Mouse (Mus musculus): Measurements from ENCODE around the gene Slc25a13.

The Slc25a13 gene

DNA sequence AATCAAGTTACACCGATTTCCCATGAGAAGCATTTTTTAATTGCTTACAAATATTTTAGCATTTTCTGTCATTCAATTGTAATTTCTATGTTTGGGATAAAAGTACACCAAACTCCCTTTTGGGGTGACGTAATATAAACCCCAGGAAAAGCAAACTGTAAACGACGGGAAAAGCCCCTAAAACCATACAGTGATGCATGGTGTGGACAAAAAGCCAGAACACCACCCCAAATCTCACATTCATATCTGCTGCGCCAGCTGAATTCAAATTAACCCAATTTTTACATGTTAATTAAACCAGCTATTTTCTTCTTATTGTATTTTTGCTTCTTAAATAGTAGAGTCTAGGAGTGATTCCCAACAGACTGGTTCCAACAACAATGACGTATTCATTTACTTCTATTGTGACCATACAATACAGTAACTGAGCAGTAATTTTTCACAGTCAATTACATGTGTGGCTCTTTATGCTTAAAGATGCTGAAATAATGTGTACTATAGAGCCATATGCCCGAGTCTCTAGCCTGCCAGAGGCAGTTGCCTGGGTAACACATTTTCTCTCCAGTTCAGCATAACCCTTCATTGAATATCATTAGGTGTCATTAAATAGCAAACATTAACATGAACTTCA is 53.9 kb downstream of the Slc25a13 start:
- no peak for DNase-seq

DNA sequence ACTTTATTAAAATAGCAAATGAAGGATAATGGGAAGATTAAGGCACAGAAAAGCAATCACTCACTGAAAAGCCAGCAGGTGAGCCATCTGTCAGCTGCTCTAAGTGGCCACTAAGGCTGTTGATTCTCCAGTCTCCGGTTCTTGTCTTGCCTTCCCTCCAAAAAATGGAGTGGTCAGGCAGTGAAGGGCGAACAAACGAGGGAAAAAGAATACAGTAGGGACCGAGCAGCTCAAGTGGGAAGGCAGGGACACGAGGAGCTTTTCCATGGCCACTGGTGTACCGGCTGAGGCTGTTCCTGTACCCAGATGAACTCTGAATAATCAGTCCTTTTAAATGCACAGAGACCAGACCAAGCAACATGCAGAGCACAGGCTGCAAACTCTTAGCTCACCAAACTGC is 54.8 kb downstream of the Slc25a13 start:
- DNase-seq: no peak

DNA sequence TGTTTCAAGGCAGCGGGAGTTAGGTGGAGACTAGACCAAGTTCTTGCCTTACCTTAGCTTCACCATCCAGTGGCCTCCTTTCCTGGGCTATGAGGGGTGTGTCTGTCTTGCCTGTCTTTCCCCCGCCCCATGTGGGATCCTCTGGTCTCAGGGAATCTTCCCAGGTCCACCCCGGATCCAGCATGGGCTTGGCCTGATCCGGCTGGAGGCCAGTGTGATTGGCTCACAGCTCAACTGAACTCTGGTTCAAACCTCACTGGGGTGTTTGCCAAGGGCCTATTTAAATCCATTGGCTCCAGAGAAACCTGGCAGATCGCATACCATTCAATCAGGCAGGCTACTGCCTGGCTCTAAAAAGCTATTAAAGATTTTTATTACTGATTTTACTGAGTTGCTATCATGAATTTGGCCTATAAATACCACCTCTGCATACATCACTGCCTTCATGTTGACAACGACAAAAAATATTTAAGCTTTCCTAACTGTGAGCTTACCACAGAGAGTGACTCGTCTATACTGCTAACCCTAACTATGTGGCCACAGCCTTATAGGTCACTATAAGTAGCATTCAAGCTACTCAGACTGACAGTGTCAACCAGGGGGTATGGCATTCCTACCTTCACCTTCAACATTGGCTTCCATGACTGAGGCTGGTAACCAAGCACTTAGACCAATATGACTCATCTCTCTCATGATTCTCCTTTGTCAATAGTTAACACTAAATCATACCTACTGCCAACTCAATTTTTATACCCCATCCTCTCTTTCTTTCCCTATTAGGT is 56.1 kb downstream of the Slc25a13 start:
- no peak for DNase-seq

- DNase-seq: no peak
Measured at GRCm38 (mm10) chr6:6159221-6159859, 57.6 kb downstream of the Slc25a13 start.

GRCm38 (mm10) chr6:6153426-6153825 is 63.5 kb downstream of the Slc25a13 start:
- DNase-seq: no peak

- DNase-seq: no peak
Measured at GRCm38 (mm10) chr6:6150811-6151210, 66.2 kb downstream of the Slc25a13 start.

GRCm38 (mm10) chr6:6149751-6150150 is 67.2 kb downstream of the Slc25a13 start:
- DNase-seq: no peak

- peak; percentile 23 for DNase-seq
Measured at GRCm38 (mm10) chr6:6149329-6149728, 67.6 kb downstream of the Slc25a13 start.

DNA sequence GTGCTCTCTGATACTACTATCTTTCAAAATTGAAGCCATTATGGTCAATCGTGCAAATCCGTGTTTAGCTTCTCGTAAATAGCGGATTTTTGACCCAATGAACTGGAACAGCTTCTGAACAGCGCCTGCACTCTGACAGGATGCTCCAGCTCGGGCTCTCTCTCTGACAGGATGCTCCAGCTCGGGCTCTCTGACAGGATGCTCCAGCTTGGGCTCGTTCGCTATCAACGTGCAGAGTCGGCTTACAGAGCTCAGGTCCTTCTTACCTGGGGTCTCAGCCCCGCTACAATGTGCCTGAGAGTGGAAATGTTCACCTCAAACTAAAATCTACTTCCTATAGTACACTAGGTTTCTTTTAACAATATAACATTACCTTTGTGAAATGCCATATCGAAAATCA is 71.6 kb downstream of the Slc25a13 start:
- no peak for DNase-seq

GRCm38 (mm10) chr6:6143525-6143924 is 73.4 kb downstream of the Slc25a13 start:
- no peak for DNase-seq

- DNase-seq: no peak
Measured at GRCm38 (mm10) chr6:6140370-6140769, 76.6 kb downstream of the Slc25a13 start.

DNA sequence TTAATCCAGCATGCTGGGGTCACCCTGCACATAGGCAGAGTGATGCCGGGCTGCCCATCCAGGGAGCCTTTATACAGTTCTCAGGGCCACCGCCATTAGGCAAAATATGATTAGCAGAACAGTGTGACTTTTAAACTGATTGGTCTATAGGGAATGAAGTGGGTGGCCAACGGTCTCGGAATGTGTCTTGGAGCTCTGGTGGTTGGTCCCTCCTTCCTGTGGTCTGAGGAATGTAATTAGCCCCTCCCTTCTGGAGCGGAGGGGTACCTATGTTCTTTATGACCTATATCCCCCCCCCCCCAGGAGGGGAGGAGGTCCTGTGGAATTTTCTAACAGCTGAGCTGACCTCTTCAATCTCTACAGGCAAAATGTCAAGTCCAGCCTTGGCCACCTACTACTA is 77.9 kb downstream of the Slc25a13 start:
- no peak for DNase-seq

- DNase-seq: peak; percentile 11
Measured at GRCm38 (mm10) chr6:6136812-6137211, 80.2 kb downstream of the Slc25a13 start.

DNA sequence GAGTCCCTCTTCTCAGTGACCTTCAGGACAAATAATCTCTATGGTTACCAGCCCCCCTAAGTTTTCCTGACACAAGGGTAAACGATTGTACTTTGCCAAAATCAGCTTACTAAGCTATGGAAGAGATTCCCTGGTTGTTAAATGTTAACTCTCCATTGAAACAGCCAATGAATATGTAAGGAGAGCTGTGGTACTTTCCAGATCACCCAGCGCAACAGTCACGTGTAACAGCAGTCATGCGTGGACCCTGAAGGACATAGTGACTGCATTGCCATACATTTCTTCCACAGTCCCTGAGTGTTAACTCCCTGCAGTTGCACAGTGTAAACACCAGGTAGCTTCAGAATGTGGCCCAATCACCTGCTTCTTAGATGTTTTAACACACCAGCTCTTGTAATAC is 82.0 kb downstream of the Slc25a13 start:
- no peak for DNase-seq

DNA sequence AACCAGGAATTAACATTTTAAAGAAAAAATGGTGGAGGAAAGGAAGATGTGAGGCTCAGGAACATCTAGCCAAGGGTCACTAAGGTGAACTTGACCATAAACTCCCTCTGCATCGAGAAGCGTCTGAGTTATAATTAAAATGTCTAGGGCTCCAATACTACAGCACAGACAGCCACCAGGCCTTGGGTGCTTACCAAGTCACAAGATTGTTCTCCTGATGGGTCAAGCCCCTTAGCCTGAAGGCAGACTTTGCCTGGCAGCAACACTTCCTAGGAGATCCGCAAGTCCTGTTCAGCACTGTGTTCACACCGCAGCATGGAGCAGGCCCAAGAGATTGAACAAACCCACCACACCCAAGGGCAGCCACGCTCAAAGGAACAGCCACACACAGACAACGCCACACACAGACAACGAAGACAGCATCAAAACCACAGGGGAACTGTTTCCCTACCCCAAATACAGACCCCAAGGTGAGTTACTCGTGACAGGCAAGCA is 83.4 kb downstream of the Slc25a13 start:
- DNase-seq: no peak

DNA sequence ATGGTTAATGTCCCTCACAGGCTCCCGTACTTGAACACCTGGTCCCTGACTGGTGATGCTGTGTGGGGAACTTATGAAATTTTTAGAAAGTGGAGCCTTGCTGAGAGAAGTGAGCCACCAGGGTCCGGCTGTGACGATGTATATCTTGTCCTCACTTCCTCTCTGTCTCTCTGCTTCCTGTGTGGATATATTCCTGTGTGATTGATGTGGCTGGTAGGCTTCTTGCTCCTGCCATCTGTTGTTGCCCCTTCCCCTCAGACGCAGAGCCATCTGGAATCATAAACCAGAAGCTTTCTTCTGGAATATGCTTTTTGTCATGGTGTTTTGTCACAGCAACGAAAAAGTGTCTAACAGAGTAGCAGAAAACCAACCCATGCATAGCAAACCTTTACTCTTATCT is 84.9 kb downstream of the Slc25a13 start:
- DNase-seq: peak; percentile 11

GRCm38 (mm10) chr6:6125620-6126019 is 91.4 kb downstream of the Slc25a13 start:
- DNase-seq: no peak

DNA sequence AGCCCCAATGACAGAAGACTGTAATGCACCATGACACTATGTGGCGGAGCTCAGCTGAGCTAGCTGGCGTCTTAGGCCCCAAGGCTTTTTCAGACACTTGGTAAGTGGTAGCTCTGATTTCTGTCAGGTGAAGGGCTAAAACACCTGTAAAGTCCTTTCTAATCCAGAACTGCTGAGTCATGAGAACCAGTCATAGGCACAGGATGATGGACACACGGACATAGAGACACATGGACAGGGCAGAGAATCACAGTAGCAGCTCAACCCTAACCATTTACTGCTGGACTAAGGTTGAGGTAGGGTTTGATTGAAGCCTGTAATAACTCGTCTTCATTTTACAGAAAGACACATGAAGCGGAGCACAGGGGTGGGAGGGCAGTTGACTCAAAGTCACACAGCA is 95.1 kb downstream of the Slc25a13 start:
- no peak for DNase-seq

GRCm38 (mm10) chr6:6120841-6121240 is 96.1 kb downstream of the Slc25a13 start:
- no peak for DNase-seq

DNA sequence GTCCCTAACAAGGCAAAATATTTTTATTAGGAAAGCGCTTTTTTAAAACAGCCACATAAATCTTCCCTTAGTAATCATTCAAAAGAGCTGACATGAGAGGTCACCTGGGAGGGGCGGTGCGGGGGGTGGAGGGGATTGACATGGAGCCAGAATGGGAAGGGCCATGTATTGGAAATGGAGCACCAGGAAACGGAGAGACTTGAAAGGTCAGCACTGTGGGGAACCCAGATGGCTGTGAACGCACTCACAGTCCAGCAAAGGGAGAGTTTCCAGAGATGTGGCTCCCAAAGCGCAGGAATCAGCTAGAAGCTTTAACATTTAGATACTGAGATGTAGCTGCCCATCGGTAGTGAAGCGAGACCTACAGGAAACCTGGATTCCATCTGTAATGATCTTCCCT is 101.2 kb downstream of the Slc25a13 start:
- no peak for DNase-seq

- no peak for DNase-seq
Measured at GRCm38 (mm10) chr6:6113776-6114175, 103.2 kb downstream of the Slc25a13 start.

GRCm38 (mm10) chr6:6112767-6113528 is 104.0 kb downstream of the Slc25a13 start:
- no peak for DNase-seq

DNA sequence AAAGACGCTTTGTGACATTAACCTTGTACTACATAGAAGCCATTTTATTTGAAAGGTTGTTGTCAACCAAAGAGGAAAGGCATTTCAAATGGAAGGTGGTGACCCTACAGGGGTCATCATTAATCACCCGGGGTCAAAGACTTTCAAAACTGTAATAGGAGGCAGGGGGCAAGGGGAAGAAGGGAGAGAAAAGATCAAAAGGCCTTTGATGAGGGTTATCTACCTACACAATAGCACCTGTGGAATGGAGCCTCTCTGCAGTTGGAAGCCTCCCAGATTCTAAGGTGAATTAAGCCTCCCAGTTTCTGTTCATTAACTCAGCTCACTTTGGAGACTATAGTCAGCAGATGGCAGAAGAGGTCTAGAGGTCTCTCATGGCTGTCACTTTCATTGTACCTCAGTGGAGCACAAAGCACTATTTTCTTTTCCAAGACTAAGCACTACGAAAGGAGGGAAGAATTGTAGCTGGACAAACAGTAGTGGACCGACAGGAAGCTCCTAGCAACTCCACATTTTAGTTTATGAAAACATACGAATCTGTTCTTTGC is 109.5 kb downstream of the Slc25a13 start:
- no peak for DNase-seq

Data from thymus, postnatal 14 days (tissue).